Mouse (Mus musculus): ENCODE measurements around the gene Tas2r126. TPM values are rescaled to one million over a fixed set of nuclear protein-coding genes. Genes with fewer than 3 reads are reported as not detected.

Gene Tas2r126
- not detected for polyA plus RNA-seq (2014; fragmentation: Illumina TruSeq; extraction: RNeasy Lipid Tissue Mini Kit (QIAGEN cat#74804); ENCODE audit: insufficient read depth, low read depth, low replicate concordance)

GRCm38 (mm10) chr6:42434446-42434845, at the start of gene Tas2r126:
Tas2r126 (plus strand) TSS chr6:42434535.

GRCm38 (mm10) chr6:42399938-42400337, 34.4 kb upstream of the Tas2r126 start, which contains the start of gene Tas2r143:
Tas2r143 (plus strand) TSS chr6:42400238.

DNA sequence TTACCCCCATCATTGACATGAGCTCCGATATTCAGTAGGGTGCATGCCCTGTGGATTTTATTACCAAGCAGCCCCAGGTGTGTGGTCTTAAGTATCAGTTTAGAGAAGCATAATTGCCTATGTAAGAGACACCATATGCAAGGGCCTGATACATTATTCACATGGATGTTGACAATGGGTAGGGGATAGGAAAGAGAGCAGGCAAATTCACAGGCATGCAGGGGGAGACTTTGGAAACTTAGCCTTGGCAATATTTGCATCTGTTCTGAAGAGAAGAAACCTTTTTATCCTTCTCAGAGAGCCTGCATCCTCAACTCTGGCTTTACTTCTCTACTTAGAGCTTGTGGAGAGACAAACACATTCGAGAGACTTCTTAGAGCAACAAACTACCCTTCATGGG, 29.2 kb upstream of the Tas2r126 start, which contains the start of gene Tas2r135:
TSS of gene Tas2r135 (plus strand) at position 301 of the 400 bp plus-strand sequence.

DNA sequence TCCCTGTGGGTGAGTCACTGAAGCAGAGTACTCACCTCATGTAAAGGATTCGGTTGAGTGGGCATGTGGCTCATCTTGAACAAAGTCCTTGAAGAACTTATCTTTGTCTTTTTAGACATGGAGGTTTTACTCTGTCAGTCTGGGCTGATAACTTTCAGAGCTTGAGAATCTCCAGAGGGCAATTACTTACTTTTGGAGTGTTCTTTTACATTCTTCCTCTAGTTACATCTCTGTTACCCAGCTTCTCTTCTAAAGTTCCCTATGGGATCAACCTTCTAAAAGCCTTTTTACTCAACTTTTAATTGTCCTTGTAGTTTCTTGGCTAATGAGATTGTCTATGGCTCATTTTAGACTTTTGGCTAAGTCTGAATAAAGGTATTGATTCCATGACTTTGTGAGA, 30.8 kb downstream of the Tas2r126 start, which contains the start of gene Olfr458:
TSS of gene Olfr458 (minus strand) at position 101 of the 400 bp plus-strand sequence.

GRCm38 (mm10) chr6:42476235-42476634, 41.9 kb downstream of the Tas2r126 start, which contains the start of gene Olfr457:
Olfr457 (minus strand) TSS chr6:42476335.

Other genes starting within 250 kb of the Tas2r126 start
- gene Tas2r144, start 219.2 kb upstream of the Tas2r126 start, polyA plus RNA-seq (2014; fragmentation: Illumina TruSeq; extraction: RNeasy Lipid Tissue Mini Kit (QIAGEN cat#74804); ENCODE audit: insufficient read depth, low read depth, low replicate concordance), result not detected
- gene Gstk1, start 188.6 kb upstream of the Tas2r126 start, polyA plus RNA-seq (2014; fragmentation: Illumina TruSeq; extraction: RNeasy Lipid Tissue Mini Kit (QIAGEN cat#74804); ENCODE audit: insufficient read depth, low read depth, low replicate concordance), result 133 TPM
- gene Tmem139, start 172.6 kb upstream of the Tas2r126 start, polyA plus RNA-seq (2014; fragmentation: Illumina TruSeq; extraction: RNeasy Lipid Tissue Mini Kit (QIAGEN cat#74804); ENCODE audit: insufficient read depth, low read depth, low replicate concordance), result 6.4 TPM
- gene Casp2, start 169.6 kb upstream of the Tas2r126 start, polyA plus RNA-seq (2014; fragmentation: Illumina TruSeq; extraction: RNeasy Lipid Tissue Mini Kit (QIAGEN cat#74804); ENCODE audit: insufficient read depth, low read depth, low replicate concordance), result 11.9 TPM
- 0.08 TPM for gene Clcn1, start 147.8 kb upstream of the Tas2r126 start, polyA plus RNA-seq (2014; fragmentation: Illumina TruSeq; extraction: RNeasy Lipid Tissue Mini Kit (QIAGEN cat#74804); ENCODE audit: insufficient read depth, low read depth, low replicate concordance)
- 0.23 TPM for gene Fam131b, start 109.9 kb upstream of the Tas2r126 start, polyA plus RNA-seq (2014; fragmentation: Illumina TruSeq; extraction: RNeasy Lipid Tissue Mini Kit (QIAGEN cat#74804); ENCODE audit: insufficient read depth, low read depth, low replicate concordance)
- 107 TPM for gene Zyx, start 84.9 kb upstream of the Tas2r126 start, polyA plus RNA-seq (2014; fragmentation: Illumina TruSeq; extraction: RNeasy Lipid Tissue Mini Kit (QIAGEN cat#74804); ENCODE audit: insufficient read depth, low read depth, low replicate concordance)
- 8.4 TPM for gene Epha1, start 61.3 kb upstream of the Tas2r126 start, polyA plus RNA-seq (2014; fragmentation: Illumina TruSeq; extraction: RNeasy Lipid Tissue Mini Kit (QIAGEN cat#74804); ENCODE audit: insufficient read depth, low read depth, low replicate concordance)
- gene Tas2r143, start 34.3 kb upstream of the Tas2r126 start, polyA plus RNA-seq (2014; fragmentation: Illumina TruSeq; extraction: RNeasy Lipid Tissue Mini Kit (QIAGEN cat#74804); ENCODE audit: insufficient read depth, low read depth, low replicate concordance), result not detected
- not detected for gene Tas2r135, start 29.1 kb upstream of the Tas2r126 start, polyA plus RNA-seq (2014; fragmentation: Illumina TruSeq; extraction: RNeasy Lipid Tissue Mini Kit (QIAGEN cat#74804); ENCODE audit: insufficient read depth, low read depth, low replicate concordance)
- gene Olfr458, start 30.7 kb downstream of the Tas2r126 start, polyA plus RNA-seq (2014; fragmentation: Illumina TruSeq; extraction: RNeasy Lipid Tissue Mini Kit (QIAGEN cat#74804); ENCODE audit: insufficient read depth, low read depth, low replicate concordance), result not detected
- not detected for gene Olfr457, start 41.8 kb downstream of the Tas2r126 start, polyA plus RNA-seq (2014; fragmentation: Illumina TruSeq; extraction: RNeasy Lipid Tissue Mini Kit (QIAGEN cat#74804); ENCODE audit: insufficient read depth, low read depth, low replicate concordance)
- gene Olfr456, start 52.7 kb downstream of the Tas2r126 start, polyA plus RNA-seq (2014; fragmentation: Illumina TruSeq; extraction: RNeasy Lipid Tissue Mini Kit (QIAGEN cat#74804); ENCODE audit: insufficient read depth, low read depth, low replicate concordance), result not detected
- gene Olfr455, start 113.1 kb downstream of the Tas2r126 start, polyA plus RNA-seq (2014; fragmentation: Illumina TruSeq; extraction: RNeasy Lipid Tissue Mini Kit (QIAGEN cat#74804); ENCODE audit: insufficient read depth, low read depth, low replicate concordance), result not detected
- not detected for gene Tcaf3, start 163.2 kb downstream of the Tas2r126 start, polyA plus RNA-seq (2014; fragmentation: Illumina TruSeq; extraction: RNeasy Lipid Tissue Mini Kit (QIAGEN cat#74804); ENCODE audit: insufficient read depth, low read depth, low replicate concordance)
- 2.5 TPM for gene Tcaf2, start 210.7 kb downstream of the Tas2r126 start, polyA plus RNA-seq (2014; fragmentation: Illumina TruSeq; extraction: RNeasy Lipid Tissue Mini Kit (QIAGEN cat#74804); ENCODE audit: insufficient read depth, low read depth, low replicate concordance)

Measured in lung, adult 10 weeks (tissue).